Mouse (Mus musculus) neural tube, embryonic 13.5 days (tissue): ENCODE results near the gene Agap2. TPM values are rescaled to one million over a fixed set of nuclear protein-coding genes. Genes with fewer than 3 reads are reported as not detected.

ENCODE experiments used
- ATAC-seq: fragments of 200-750 bp; cut with Nextera tagmentation; 2 replicates; pipeline ENCODE4 v1.8.0; 2017; ENCODE audit warnings: low read depth, mild to moderate bottlenecking, moderate TSS enrichment, moderate library complexity
- H3K27ac ChIP-seq: fragments of 300-500 bp; sonication (generic); replicated peaks from 2 replicates; pipeline ENCODE4 v1.5.1; 2015; ENCODE audit warnings: moderate library complexity, mild to moderate bottlenecking, inconsistent platforms
- H3K27me3 ChIP-seq: fragments of 300-500 bp; sonication (generic); 2 replicates; pipeline ENCODE4 v1.6.1; 2015; ENCODE audit warnings: mild to moderate bottlenecking, inconsistent platforms
- H3K36me3 ChIP-seq: fragments of 300-500 bp; sonication (generic); 2 replicates; pipeline ENCODE4 v1.6.1; 2015; ENCODE audit warnings: mild to moderate bottlenecking, inconsistent platforms
- H3K4me1 ChIP-seq: fragments of 300-500 bp; sonication (generic); replicated peaks from 2 replicates; pipeline ENCODE4 v1.6.1; 2015; ENCODE audit warnings: inconsistent platforms
- H3K4me2 ChIP-seq: fragments of 300-500 bp; sonication (generic); 2 replicates; pipeline ENCODE4 v1.6.1; 2015; ENCODE audit warnings: inconsistent platforms, mild to moderate bottlenecking, moderate library complexity
- H3K4me3 ChIP-seq: fragments of 300-500 bp; sonication (generic); 2 replicates; pipeline ENCODE4 v1.5.1; 2015; ENCODE audit warnings: mild to moderate bottlenecking, inconsistent platforms
- H3K9ac ChIP-seq: fragments of 300-500 bp; sonication (generic); 2 replicates; pipeline ENCODE4 v1.6.1; 2015; ENCODE audit warnings: moderate library complexity, mild to moderate bottlenecking, inconsistent platforms
- H3K9me3 ChIP-seq: fragments of 300-500 bp; sonication (generic); 2 replicates; pipeline ENCODE4 v1.6.1; 2016; ENCODE audit warnings: inconsistent platforms
- WGBS: fragments of 180-500 bp; shearing (Covaris S2); methylation state at CpG from one replicate; pipeline ENCODE4 v1.1.7; 2015; 5-methylcytosine and 5-hydroxymethylcytosine counted together
- polyA plus RNA-seq: library from polyadenylated mRNA; unstranded; fragments of >200 nt; fragmentation: Nextera tagmentation; extraction: Ambion mirVana; gene quantifications from 2 replicates; pipeline ENCODE4 v1.2.1, GENCODE M21; 2015

The Agap2 gene
- polyA plus RNA-seq, 1 experiment from 2014 or later, result 1.9 TPM

GRCm38 (mm10) chr10:127099868-127100267, 24.8 kb downstream of the Agap2 start:
- no peak for ATAC-seq
- Histone ChIP-seq H3K36me3 (peaks cover 86% of the 10 kb centered on the region), H3K27me3 (no peaks in the 10 kb centered on the region), H3K4me2 (no peak overlapping the region), H3K4me3 (no peak overlapping the region), H3K9me3 (no peaks in the 10 kb centered on the region), H3K9ac (no peak overlapping the region), H3K4me1 (peaks cover 4% of the 10 kb centered on the region; the same call in 1 of the 2 replicates), H3K27ac (no peak overlapping the region)
- WGBS, result 93% methylated on average over 15 of the region's 15 CpGs

- Histone ChIP-seq H3K4me3 (no peak overlapping the region), H3K4me1 (no peaks in the 10 kb centered on the region), H3K27ac (no peak overlapping the region), H3K4me2 (no peak overlapping the region), H3K9me3 (no peaks in the 10 kb centered on the region), H3K27me3 (no peaks in the 10 kb centered on the region), H3K9ac (no peak overlapping the region), H3K36me3 (peaks cover 86% of the 10 kb centered on the region)
- WGBS, result 90% methylated on average over 8 of the region's 8 CpGs
- ATAC-seq, result no peak
These were observed 25.3 kb downstream of the Agap2 start for GRCm38 (mm10) chr10:127100414-127100813.

GRCm38 (mm10) chr10:127101151-127101550, 26.1 kb downstream of the Agap2 start:
- Histone ChIP-seq H3K4me2 (no peak overlapping the region), H3K4me3 (no peak overlapping the region), H3K4me1 (no peaks in the 10 kb centered on the region), H3K27ac (no peak overlapping the region), H3K9me3 (no peaks in the 10 kb centered on the region), H3K9ac (no peak overlapping the region), H3K27me3 (no peaks in the 10 kb centered on the region), H3K36me3 (peaks cover 83% of the 10 kb centered on the region)
- no peak for ATAC-seq
- WGBS, result 90% methylated on average over 6 of the region's 6 CpGs

- H3K4me1 ChIP-seq, result no peaks in the 10 kb centered on the region
- WGBS, result 86% methylated on average over 7 of the region's 7 CpGs
- no peak overlapping the region for H3K27ac ChIP-seq
- H3K9ac ChIP-seq, result no peak overlapping the region
- no peak for ATAC-seq
- no peaks in the 10 kb centered on the region for H3K9me3 ChIP-seq
- H3K4me2 ChIP-seq, result no peak overlapping the region
- peaks cover 73% of the 10 kb centered on the region for H3K36me3 ChIP-seq
- H3K4me3 ChIP-seq, result no peak overlapping the region
- H3K27me3 ChIP-seq, result no peaks in the 10 kb centered on the region
These were observed 28.5 kb downstream of the Agap2 start for GRCm38 (mm10) chr10:127103631-127104030.

- H3K4me1 ChIP-seq, result no peaks in the 10 kb centered on the region
- WGBS, result 92% methylated on average over 16 of the region's 16 CpGs
- H3K27ac ChIP-seq, result no peak overlapping the region
- H3K9ac ChIP-seq, result no peak overlapping the region
- no peaks in the 10 kb centered on the region for H3K9me3 ChIP-seq
- peaks cover 55% of the 10 kb centered on the region for H3K36me3 ChIP-seq
- H3K4me3 ChIP-seq, result no peak overlapping the region
- no peak overlapping the region for H3K4me2 ChIP-seq
- no peaks in the 10 kb centered on the region for H3K27me3 ChIP-seq
- no peak for ATAC-seq
These were observed 32.6 kb downstream of the Agap2 start for GRCm38 (mm10) chr10:127107563-127108261.

- Histone ChIP-seq H3K9me3 (no peaks in the 10 kb centered on the region), H3K27me3 (no peaks in the 10 kb centered on the region), H3K36me3 (peaks cover 57% of the 10 kb centered on the region), H3K4me3 (no peak overlapping the region), H3K4me2 (no peak overlapping the region), H3K9ac (no peak overlapping the region), H3K4me1 (no peaks in the 10 kb centered on the region), H3K27ac (no peak overlapping the region)
- ATAC-seq, result no peak
- 80% methylated on average over 3 of the region's 3 CpGs for WGBS
These were observed 33.1 kb downstream of the Agap2 start for GRCm38 (mm10) chr10:127108262-127108583.

- no peak overlapping the region for H3K4me2 ChIP-seq
- peaks cover 52% of the 10 kb centered on the region for H3K36me3 ChIP-seq
- ATAC-seq, result no peak
- no peak overlapping the region for H3K4me3 ChIP-seq
- H3K27ac ChIP-seq, result no peak overlapping the region
- WGBS, result 92% methylated on average over 15 of the region's 15 CpGs
- no peaks in the 10 kb centered on the region for H3K9me3 ChIP-seq
- H3K4me1 ChIP-seq, result no peaks in the 10 kb centered on the region
- no peaks in the 10 kb centered on the region for H3K27me3 ChIP-seq
- no peak overlapping the region for H3K9ac ChIP-seq
These were observed 36.2 kb downstream of the Agap2 start for GRCm38 (mm10) chr10:127111001-127111887.

GRCm38 (mm10) chr10:127114408-127114807, 39.3 kb downstream of the Agap2 start:
- ATAC-seq, result no peak
- H3K9ac ChIP-seq, result no peak overlapping the region
- no peaks in the 10 kb centered on the region for H3K27me3 ChIP-seq
- peaks cover 1% of the 10 kb centered on the region for H3K4me1 ChIP-seq
- H3K4me2 ChIP-seq, result no peak overlapping the region
- no peaks in the 10 kb centered on the region for H3K9me3 ChIP-seq
- 89% methylated on average over 11 of the region's 11 CpGs for WGBS
- H3K27ac ChIP-seq, result no peak overlapping the region
- peaks cover 69% of the 10 kb centered on the region for H3K36me3 ChIP-seq
- H3K4me3 ChIP-seq, result no peak overlapping the region

- no peak overlapping the region for H3K9ac ChIP-seq
- H3K4me2 ChIP-seq, result no peak overlapping the region
- no peak overlapping the region for H3K4me3 ChIP-seq
- WGBS, result 91% methylated on average over 2 of the region's 2 CpGs
- ATAC-seq, result no peak
- H3K9me3 ChIP-seq, result no peaks in the 10 kb centered on the region
- H3K4me1 ChIP-seq, result peaks cover 8% of the 10 kb centered on the region
- no peak overlapping the region for H3K27ac ChIP-seq
- H3K27me3 ChIP-seq, result no peaks in the 10 kb centered on the region
- peaks cover 70% of the 10 kb centered on the region for H3K36me3 ChIP-seq
These were observed 40.0 kb downstream of the Agap2 start for GRCm38 (mm10) chr10:127115068-127115467.

- Histone ChIP-seq H3K9me3 (no peaks in the 10 kb centered on the region), H3K36me3 (peaks cover 51% of the 10 kb centered on the region)
These were observed 43.4 kb downstream of the Agap2 start for GRCm38 (mm10) chr10:127118470-127118869.

GRCm38 (mm10) chr10:127119229-127119628, 44.1 kb downstream of the Agap2 start:
- 0 out of 2 replicates have a peak overlapping the region, but pooled peaks have one; percentile 96 for H3K4me3 ChIP-seq
- no peak overlapping the region for H3K27ac ChIP-seq
- peaks cover 51% of the 10 kb centered on the region for H3K36me3 ChIP-seq
- H3K27me3 ChIP-seq, result no peaks in the 10 kb centered on the region
- 93% methylated on average over 10 of the region's 10 CpGs for WGBS
- no peak for ATAC-seq
- H3K9me3 ChIP-seq, result no peaks in the 10 kb centered on the region
- H3K4me2 ChIP-seq, result no peak overlapping the region
- peaks cover 32% of the 10 kb centered on the region for H3K4me1 ChIP-seq
- peak overlapping the region; percentile 22; the same call in 1 of the 2 replicates for H3K9ac ChIP-seq

More at GRCm38 (mm10) chr10:127118470-127118869, 43.4 kb downstream of the Agap2 start:
- H3K27ac ChIP-seq, result no peak overlapping the region
- 92% methylated on average over 11 of the region's 11 CpGs for WGBS
- no peak overlapping the region for H3K4me2 ChIP-seq
- no peak for ATAC-seq
- H3K9ac ChIP-seq, result no peak overlapping the region
- no peaks in the 10 kb centered on the region for H3K27me3 ChIP-seq
- peaks cover 31% of the 10 kb centered on the region for H3K4me1 ChIP-seq
- no peak overlapping the region for H3K4me3 ChIP-seq

GRCm38 (mm10) chr10:127120301-127121065, 45.4 kb downstream of the Agap2 start:
- Histone ChIP-seq H3K4me3 (peak overlapping the region; percentile 96), H3K36me3 (peaks cover 40% of the 10 kb centered on the region), H3K4me1 (peaks cover 32% of the 10 kb centered on the region), H3K9me3 (no peaks in the 10 kb centered on the region), H3K9ac (peak overlapping the region; percentile 94), H3K27me3 (no peaks in the 10 kb centered on the region), H3K4me2 (peak overlapping the region; percentile 95), H3K27ac (peak overlapping the region; percentile 56; the same call in 1 of the 2 replicates)
- 2% methylated on average over 33 of the region's 34 CpGs for WGBS
- peak; percentile 55 for ATAC-seq
